Mouse (Mus musculus): ENCODE data around the gene Slc12a5. TPM values are rescaled to one million over a fixed set of nuclear protein-coding genes. Genes with fewer than 3 reads are reported as not detected.

Gene Slc12a5
- 0.12 and 0.21 TPM in 2 replicates for polyA plus RNA-seq (2015; fragmentation: Nextera tagmentation; extraction: Ambion mirVana)

DNA sequence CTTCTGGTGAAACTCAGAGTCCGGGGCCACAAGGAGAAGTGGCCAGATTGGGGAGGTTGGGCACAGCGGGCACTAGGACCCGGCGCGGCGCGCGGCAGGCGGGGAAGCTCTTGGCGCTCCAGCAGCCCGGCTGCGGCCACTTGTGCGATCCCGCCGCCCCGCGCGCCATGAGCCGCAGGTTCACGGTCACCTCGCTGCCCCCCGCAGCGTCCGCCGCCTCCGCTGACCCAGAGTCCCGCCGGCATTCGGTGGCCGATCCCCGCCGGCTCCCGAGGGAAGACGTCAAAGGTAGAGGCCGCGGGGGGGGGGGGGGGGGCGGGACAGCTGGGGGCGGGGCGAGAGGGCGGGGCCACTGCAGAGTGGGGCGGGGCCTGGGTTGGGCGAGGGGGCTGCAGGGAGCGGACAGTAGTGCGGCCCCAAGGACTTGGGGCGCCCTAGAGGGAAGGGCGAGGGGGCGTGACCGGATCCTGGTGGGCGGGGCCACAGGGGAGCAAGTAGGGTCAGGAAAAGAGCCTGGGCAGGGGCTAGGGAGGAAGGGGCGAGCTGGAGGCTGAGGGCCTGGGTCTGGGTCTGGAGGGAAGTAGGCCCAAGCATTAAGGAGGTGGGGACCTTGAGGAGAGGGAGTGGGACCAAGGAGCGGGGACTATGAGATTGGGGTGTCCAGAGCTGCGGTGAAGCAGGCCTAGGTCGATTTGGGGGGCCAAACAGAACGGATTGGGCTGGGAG is at the start of gene Slc12a5:
Gene Slc12a5, plus strand, starts transcription at position 87 of the 726 bp plus-strand sequence.
- H3K9ac ChIP-seq (ENCODE audit: low read length), result peak within 1 kb of the TSS; percentile 35; the same call in 1 of the 2 replicates
- H3K4me3 ChIP-seq (ENCODE audit: low read depth, low read length), result peak within 1 kb of the TSS; percentile 52
- ATAC-seq (ENCODE audit: low FRiP score, low TSS enrichment) (peak; percentile 46; the same call in 1 of the 2 replicates), DNase-seq (ENCODE audit: low spot score) (peak; percentile 70)
- H3K36me3 ChIP-seq (ENCODE audit: control insufficient read depth, insufficient read depth, low read length), result no peaks in the 10 kb centered on the region
- H3K4me2 ChIP-seq (replicated peaks; ENCODE audit: low read depth), result peak within 1 kb of the TSS; percentile 72
- H3K27me3 ChIP-seq (ENCODE audit: control insufficient read depth, insufficient read depth, low read length), result no peaks in the 10 kb centered on the region
- no peaks in the 10 kb centered on the region; the same call in 1 of the 2 replicates for H3K4me1 ChIP-seq (replicated peaks; ENCODE audit: control insufficient read depth, insufficient read depth)
- TF ChIP-seq EP300 (optimal IDR thresholded peaks at IDR 0.05), result no peak
- no peak for TF ChIP-seq CTCF (IDR thresholded peaks at IDR 0.05; ENCODE audit: low read depth)
- H3K9me3 ChIP-seq (ENCODE audit: control insufficient read depth, low read length), result no peaks in the 10 kb centered on the region
- WGBS, result 2% methylated on average over 45 of the region's 54 CpGs
- no peak within 1 kb of the TSS for H3K27ac ChIP-seq (replicated peaks)

DNA sequence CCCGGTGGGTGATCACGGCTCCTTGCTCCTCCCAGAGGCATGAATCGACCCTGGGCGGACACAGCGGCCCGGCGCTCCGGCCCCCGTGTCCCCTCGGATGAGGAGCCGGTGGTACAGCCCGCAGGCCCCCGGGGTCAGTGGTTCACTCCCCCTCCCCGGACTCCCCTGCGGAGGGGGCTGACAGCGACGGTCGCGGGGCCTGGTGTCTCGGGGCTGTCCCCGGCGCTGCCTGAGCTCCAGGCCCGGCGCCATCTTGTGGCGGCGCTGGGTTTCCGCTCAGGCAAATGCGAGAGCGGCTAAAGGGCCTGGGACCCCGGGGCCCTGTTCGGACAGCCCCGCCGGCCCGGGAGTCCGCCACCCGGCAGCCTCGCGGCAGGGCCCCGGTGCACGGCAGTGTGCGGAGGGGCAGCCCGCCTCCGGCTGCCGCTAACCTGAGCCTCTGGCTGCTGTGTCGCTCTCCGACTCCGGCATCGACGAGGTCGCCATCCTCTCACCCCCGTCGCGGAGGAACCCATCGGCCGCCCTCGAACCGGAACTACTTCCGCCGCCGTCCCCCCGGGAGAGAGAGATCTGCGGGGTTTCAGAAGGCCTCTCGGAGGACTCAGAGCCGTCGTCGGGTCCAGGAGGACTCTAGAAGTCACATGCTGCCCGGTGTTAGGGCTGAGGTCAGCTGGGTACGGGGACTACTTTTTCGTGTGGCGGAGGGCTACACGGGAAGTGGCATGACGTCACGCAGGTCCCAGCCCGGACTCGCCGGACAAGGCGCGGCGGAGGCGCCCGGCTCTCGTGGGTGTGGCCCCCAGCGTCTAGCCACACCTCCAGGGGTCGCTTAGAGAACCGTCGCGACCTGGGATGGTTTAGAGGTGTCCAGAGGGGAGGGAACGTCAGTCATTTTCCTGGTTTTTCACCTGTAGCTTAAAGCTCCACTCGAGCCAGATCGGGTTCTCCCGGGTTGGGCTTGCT is 49.2 kb upstream of the Slc12a5 start, which contains the start of gene Zfp335:
Gene Zfp335, minus strand, starts transcription at position 672 of the 963 bp plus-strand sequence.
- Histone ChIP-seq H3K27me3 (ENCODE audit: control insufficient read depth, insufficient read depth, low read length) (no peaks in the 10 kb centered on the region), H3K4me2 (replicated peaks; ENCODE audit: low read depth) (peak within 1 kb of the TSS; percentile 84), H3K4me1 (replicated peaks; ENCODE audit: control insufficient read depth, insufficient read depth) (no peaks in the 10 kb centered on the region), H3K9me3 (ENCODE audit: control insufficient read depth, low read length) (no peaks in the 10 kb centered on the region), H3K36me3 (ENCODE audit: control insufficient read depth, insufficient read depth, low read length) (peaks cover 17% of the 10 kb centered on the region), H3K9ac (ENCODE audit: low read length) (peak within 1 kb of the TSS; percentile 96), H3K27ac (replicated peaks) (peak within 1 kb of the TSS; percentile 99), H3K4me3 (ENCODE audit: low read depth, low read length) (peak within 1 kb of the TSS; percentile 80)
- under 1% methylated on average over 68 of the region's 91 CpGs for WGBS
- TF ChIP-seq EP300 (optimal IDR thresholded peaks at IDR 0.05) (no peak), CTCF (IDR thresholded peaks at IDR 0.05; ENCODE audit: low read depth) (peak; percentile 72)
- DNase-seq (ENCODE audit: low spot score), result peak; percentile 92
- peak; percentile 87 for ATAC-seq (ENCODE audit: low FRiP score, low TSS enrichment)

DNA sequence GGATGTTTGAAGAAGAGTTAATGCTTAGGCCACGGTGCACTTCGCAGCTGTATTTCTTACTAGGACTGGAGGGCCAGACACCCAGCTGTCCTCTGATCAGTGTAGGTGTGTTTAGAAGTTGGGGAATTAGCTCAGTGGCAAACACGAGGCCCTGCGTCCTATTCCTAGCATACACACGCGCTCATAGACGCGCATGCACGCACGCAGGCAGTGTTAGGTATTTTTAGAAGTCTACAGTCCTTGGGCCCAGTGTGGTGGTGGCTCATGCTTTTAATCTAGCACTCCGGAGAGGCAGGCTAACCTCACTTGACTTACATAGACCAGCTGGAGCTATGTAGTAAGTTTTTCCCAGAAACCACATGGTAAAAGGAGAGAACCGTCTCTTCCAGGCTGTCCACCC is 48.5 kb upstream of the Slc12a5 start:
- Histone ChIP-seq H3K36me3 (ENCODE audit: control insufficient read depth, insufficient read depth, low read length) (peaks cover 14% of the 10 kb centered on the region), H3K27me3 (ENCODE audit: control insufficient read depth, insufficient read depth, low read length) (no peaks in the 10 kb centered on the region), H3K9me3 (ENCODE audit: control insufficient read depth, low read length) (no peaks in the 10 kb centered on the region), H3K4me3 (ENCODE audit: low read depth, low read length) (peak overlapping the region; percentile 80), H3K9ac (ENCODE audit: low read length) (peak overlapping the region; percentile 96), H3K27ac (replicated peaks) (peak overlapping the region; percentile 99), H3K4me1 (replicated peaks; ENCODE audit: control insufficient read depth, insufficient read depth) (no peaks in the 10 kb centered on the region), H3K4me2 (replicated peaks; ENCODE audit: low read depth) (peak overlapping the region; percentile 84)
- no peak for TF ChIP-seq CTCF (IDR thresholded peaks at IDR 0.05; ENCODE audit: low read depth)
- TF ChIP-seq EP300 (optimal IDR thresholded peaks at IDR 0.05), result no peak
- 2% methylated on average over 12 of the region's 12 CpGs for WGBS
- ATAC-seq (ENCODE audit: low FRiP score, low TSS enrichment) (peak; percentile 53), DNase-seq (ENCODE audit: low spot score) (peak; percentile 55)

DNA sequence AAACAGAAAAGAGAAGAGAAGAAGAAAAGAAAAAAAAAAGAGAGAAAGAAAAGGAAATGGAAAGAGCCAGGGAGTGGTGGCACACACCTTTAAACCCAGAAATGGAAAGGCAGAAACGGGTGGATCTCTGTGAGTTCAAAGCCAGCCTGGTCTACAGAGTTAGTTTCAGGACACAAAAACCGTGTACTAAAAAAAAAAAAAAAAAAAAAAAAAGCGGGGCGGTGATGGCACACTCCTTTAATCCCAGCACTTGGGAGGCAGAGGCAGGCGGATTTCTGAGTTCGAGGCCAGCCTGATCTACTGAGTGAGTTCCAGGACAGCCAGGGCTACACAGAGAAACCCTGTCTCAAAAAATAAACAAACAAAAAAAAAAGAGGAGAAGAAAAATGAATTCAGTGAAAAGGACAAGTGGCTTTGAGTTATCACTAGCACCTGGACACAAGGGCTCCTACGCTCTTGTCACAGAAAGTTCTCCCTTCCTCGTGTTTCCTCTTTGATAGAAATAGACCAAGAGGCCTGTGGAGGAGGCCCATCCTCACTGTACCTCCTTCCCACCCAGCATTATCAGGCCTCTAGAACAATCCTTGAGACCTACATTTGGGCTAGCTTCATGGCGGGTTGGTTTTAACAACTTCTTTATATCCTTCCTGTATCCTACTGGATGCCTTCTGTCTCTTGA is 47.7 kb upstream of the Slc12a5 start:
- WGBS, result 84% methylated on average over 9 of the region's 9 CpGs

DNA sequence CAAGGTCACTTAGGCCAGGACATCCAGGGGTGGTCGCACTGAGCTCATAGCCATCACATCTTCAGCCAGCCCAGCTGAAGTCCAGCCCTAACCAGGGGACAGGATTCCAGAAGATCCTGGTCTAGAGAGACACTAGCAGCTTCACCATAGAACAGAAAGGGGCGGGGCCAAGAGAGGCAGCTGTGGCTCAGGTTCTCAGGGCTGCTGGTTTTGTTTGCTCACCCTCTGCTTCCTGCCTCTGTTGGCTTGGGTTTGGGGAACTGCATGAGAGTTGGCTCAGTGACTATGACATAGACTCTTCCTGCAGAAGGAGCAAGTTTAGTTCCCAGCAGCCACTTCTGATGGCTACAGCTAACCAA is 47.2 kb upstream of the Slc12a5 start:
- Histone ChIP-seq H3K27ac (replicated peaks) (no peak overlapping the region), H3K9me3 (ENCODE audit: control insufficient read depth, low read length) (no peaks in the 10 kb centered on the region), H3K9ac (ENCODE audit: low read length) (no peak overlapping the region), H3K4me1 (replicated peaks; ENCODE audit: control insufficient read depth, insufficient read depth) (no peaks in the 10 kb centered on the region), H3K4me3 (ENCODE audit: low read depth, low read length) (no peak overlapping the region), H3K4me2 (replicated peaks; ENCODE audit: low read depth) (no peak overlapping the region), H3K36me3 (ENCODE audit: control insufficient read depth, insufficient read depth, low read length) (0 out of 2 replicates have a peak, but pooled peaks cover 4% of the 10 kb centered on the region), H3K27me3 (ENCODE audit: control insufficient read depth, insufficient read depth, low read length) (no peaks in the 10 kb centered on the region)
- no peak for TF ChIP-seq EP300 (optimal IDR thresholded peaks at IDR 0.05)
- TF ChIP-seq CTCF (IDR thresholded peaks at IDR 0.05; ENCODE audit: low read depth), result no peak
- ATAC-seq (ENCODE audit: low FRiP score, low TSS enrichment), result no peak
- peak; percentile 62 for DNase-seq (ENCODE audit: low spot score)
- WGBS, result 76% methylated on average over 2 of the region's 2 CpGs

More for the DNA sequence above, 47.7 kb upstream of the Slc12a5 start:
- no peak overlapping the region for H3K9ac ChIP-seq (ENCODE audit: low read length)
- no peaks in the 10 kb centered on the region for H3K9me3 ChIP-seq (ENCODE audit: control insufficient read depth, low read length)
- ATAC-seq (ENCODE audit: low FRiP score, low TSS enrichment), result no peak
- DNase-seq (ENCODE audit: low spot score), result no peak
- H3K27me3 ChIP-seq (ENCODE audit: control insufficient read depth, insufficient read depth, low read length), result no peaks in the 10 kb centered on the region
- H3K36me3 ChIP-seq (ENCODE audit: control insufficient read depth, insufficient read depth, low read length), result peaks cover 7% of the 10 kb centered on the region
- no peaks in the 10 kb centered on the region for H3K4me1 ChIP-seq (replicated peaks; ENCODE audit: control insufficient read depth, insufficient read depth)
- H3K4me2 ChIP-seq (replicated peaks; ENCODE audit: low read depth), result no peak overlapping the region
- no peak overlapping the region for H3K4me3 ChIP-seq (ENCODE audit: low read depth, low read length)
- peak overlapping the region; percentile 99 for H3K27ac ChIP-seq (replicated peaks)
- TF ChIP-seq EP300 (optimal IDR thresholded peaks at IDR 0.05) (no peak), CTCF (IDR thresholded peaks at IDR 0.05; ENCODE audit: low read depth) (no peak)

All from stomach, postnatal 0 days (tissue).